Mouse (Mus musculus) thymus, adult 18-20 months (tissue): ENCODE measurements around the gene Spint2.

ENCODE experiments used
- DNase-seq, 2 experiments: peaks; one replicate each; pipeline ENCODE4 v3.0.0; 2022; ENCODE audit warnings: mixed read lengths in 2 of 2

Spint2 gene

GRCm38 (mm10) chr7:29303738-29304462 is 22.2 kb upstream of the Spint2 start, which contains the start of gene Dpf1:
Dpf1 (plus strand) TSS chr7:29303951.
- peak; percentile 64 to 65 for DNase-seq

- no peak for DNase-seq
These were observed 20.9 kb upstream of the Spint2 start for GRCm38 (mm10) chr7:29302641-29303040.

GRCm38 (mm10) chr7:29301127-29301566 is 19.4 kb upstream of the Spint2 start:
- no peak for DNase-seq

- no peak for DNase-seq
These were observed 15.3 kb upstream of the Spint2 start for GRCm38 (mm10) chr7:29296998-29297397.

GRCm38 (mm10) chr7:29295861-29296647 is 14.3 kb upstream of the Spint2 start:
- no peak for DNase-seq

- no peak for DNase-seq
These were observed 12.5 kb upstream of the Spint2 start for GRCm38 (mm10) chr7:29294111-29294761.

GRCm38 (mm10) chr7:29293131-29294065 is 11.7 kb upstream of the Spint2 start:
- no peak for DNase-seq

- no peak for DNase-seq
These were observed 10.9 kb upstream of the Spint2 start for GRCm38 (mm10) chr7:29292458-29293098.

- no peak for DNase-seq
These were observed 10.1 kb upstream of the Spint2 start for GRCm38 (mm10) chr7:29291616-29292457.

GRCm38 (mm10) chr7:29290691-29291485 is 9.2 kb upstream of the Spint2 start:
- no peak for DNase-seq

- DNase-seq = no peak
These were observed 8.1 kb upstream of the Spint2 start for GRCm38 (mm10) chr7:29289856-29290255.

- DNase-seq = peak; percentile 54 to 63
These were observed 7.4 kb upstream of the Spint2 start, which contains the start of gene Ppp1r14a for GRCm38 (mm10) chr7:29288942-29289638. Ppp1r14a (plus strand) TSS chr7:29289308.

GRCm38 (mm10) chr7:29288079-29288478 is 6.4 kb upstream of the Spint2 start:
- DNase-seq = no peak

- no peak for DNase-seq
These were observed 5.8 kb upstream of the Spint2 start for GRCm38 (mm10) chr7:29287481-29287880.

- no peak for DNase-seq
These were observed 2.8 kb upstream of the Spint2 start for GRCm38 (mm10) chr7:29284523-29284922.

GRCm38 (mm10) chr7:29283876-29284275 is 2.2 kb upstream of the Spint2 start:
- no peak for DNase-seq

- no peak for DNase-seq
These were observed 402 bp upstream of the Spint2 start for GRCm38 (mm10) chr7:29282074-29282554.

- peak in 1 of 2 experiments; percentile 49 for DNase-seq
These were observed 911 bp downstream of the Spint2 start for GRCm38 (mm10) chr7:29280801-29281200.

GRCm38 (mm10) chr7:29279924-29280323 is 1.8 kb downstream of the Spint2 start:
- DNase-seq = no peak
